Mouse (Mus musculus): ENCODE data around the gene Gp9. TPM values are rescaled to one million over a fixed set of nuclear protein-coding genes. Genes with fewer than 3 reads are reported as not detected.

Gp9 gene
- polyA plus RNA-seq, 1 experiment from 2014 or later: 4.7 TPM

GRCm38 (mm10) chr6:87776663-87777062, 1.2 kb upstream of the Gp9 start:
- H3K27ac ChIP-seq: no peak overlapping the region
- H3K9ac ChIP-seq: no peak overlapping the region
- H3K27me3 ChIP-seq: no peaks in the 10 kb centered on the region
- WGBS: 74% methylated on average over 1 of the region's 1 CpGs
- H3K4me3 ChIP-seq: no peak overlapping the region
- H3K9me3 ChIP-seq: no peaks in the 10 kb centered on the region
- no peak for ATAC-seq (ENCODE audit: borderline replicate concordance, extremely low read depth, low FRiP score, low TSS enrichment)
- H3K36me3 ChIP-seq: no peaks in the 10 kb centered on the region
- peaks cover 10% of the 10 kb centered on the region; the same call in 1 of the 2 replicates for H3K4me1 ChIP-seq
- H3K4me2 ChIP-seq: no peak overlapping the region

DNA sequence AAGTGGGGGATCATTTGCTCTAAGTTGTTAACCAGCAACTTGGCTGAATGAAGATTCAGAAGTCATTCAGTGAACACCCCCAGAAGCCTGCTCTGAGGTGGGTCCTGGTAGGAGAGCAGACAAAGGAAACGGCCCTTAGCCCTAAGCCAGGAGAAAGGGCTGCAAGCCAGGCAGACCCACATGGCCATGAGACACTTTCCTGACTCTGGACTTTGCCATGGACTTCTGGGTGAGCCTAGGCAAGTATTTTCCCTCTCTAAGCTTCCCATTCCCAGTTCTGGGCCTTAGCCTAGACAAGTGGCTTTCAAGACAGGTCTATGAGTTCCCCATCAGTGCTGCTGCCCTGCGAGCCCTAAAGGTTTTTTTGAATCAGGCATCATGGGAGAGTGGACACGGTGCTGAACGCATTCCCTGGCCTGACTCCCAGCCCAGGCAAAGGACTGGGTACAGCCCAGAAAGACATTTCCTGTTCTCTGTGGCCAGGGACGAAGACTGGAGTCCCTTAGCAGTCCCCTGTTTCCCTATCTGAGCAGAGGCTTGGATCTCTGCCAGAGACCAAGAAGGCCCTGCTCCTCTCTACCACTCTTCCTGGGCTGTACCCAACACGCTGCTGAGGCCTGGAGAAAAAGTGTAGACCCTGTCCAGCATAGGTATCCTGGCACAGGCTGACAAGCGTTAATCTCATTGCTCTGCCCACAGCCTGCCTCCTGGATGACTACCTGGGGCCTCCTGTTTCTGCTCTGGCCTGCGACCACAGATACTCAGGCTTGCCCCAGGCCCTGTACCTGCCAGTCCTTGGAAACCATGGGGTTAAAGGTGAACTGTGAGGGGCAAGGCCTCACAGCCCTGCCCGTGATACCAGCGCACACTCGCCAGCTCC, 662 bp downstream of the Gp9 start:
- Histone ChIP-seq H3K9ac (no peak overlapping the region), H3K4me2 (no peak overlapping the region), H3K27ac (no peak overlapping the region), H3K4me3 (no peak overlapping the region), H3K4me1 (peaks cover 10% of the 10 kb centered on the region; the same call in 1 of the 2 replicates), H3K9me3 (no peaks in the 10 kb centered on the region), H3K27me3 (no peaks in the 10 kb centered on the region), H3K36me3 (no peaks in the 10 kb centered on the region)
- ATAC-seq (ENCODE audit: borderline replicate concordance, extremely low read depth, low FRiP score, low TSS enrichment): no peak
- WGBS: 58% methylated on average over 11 of the region's 11 CpGs

DNA sequence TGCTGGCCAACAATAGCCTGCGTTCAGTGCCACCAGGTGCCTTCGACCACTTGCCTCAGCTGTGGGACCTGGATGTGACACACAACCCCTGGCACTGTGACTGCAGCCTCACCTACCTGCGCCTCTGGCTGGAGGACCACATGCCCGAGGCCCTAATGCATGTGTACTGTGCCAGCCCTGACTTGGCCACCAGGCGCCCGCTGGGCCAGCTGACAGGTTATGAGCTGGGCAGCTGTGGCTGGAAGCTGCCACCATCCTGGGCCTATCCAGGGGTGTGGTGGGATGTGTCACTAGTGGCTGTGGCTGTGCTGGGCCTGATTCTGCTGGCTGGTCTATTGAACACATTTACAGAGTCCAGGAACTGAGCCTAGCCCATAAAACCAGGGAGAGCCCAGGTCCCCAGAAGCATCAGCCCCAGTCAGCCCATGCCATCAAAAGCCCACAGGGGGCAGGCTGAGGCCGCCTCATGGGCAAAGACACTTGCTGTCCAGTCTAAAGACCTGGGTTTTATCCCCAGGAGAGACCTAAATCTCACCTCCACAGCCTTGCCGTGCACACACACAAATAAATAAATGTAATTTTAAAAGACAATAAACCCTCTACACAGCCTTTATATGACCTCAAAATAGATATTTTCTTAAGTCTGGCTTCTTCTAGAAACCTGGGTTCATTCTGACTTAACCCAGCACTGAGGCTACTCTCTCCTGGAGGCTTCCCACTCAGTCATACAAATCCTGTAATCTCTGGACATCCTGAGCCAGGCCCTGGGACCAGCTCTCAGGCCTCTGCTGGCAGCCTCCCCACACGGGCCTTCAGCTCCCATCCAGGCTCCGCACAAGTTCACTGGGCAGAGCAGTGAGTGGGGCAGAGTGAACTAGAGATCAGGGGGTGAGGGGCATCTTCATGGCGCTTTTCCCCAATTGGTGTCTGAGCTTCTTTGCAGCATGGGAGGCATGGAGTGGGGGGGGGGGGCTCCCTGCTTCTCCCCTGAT, 1.6 kb downstream of the Gp9 start:
- ATAC-seq (ENCODE audit: borderline replicate concordance, extremely low read depth, low FRiP score, low TSS enrichment): no peak
- Histone ChIP-seq H3K9me3 (no peaks in the 10 kb centered on the region), H3K4me3 (no peak overlapping the region), H3K4me2 (no peak overlapping the region), H3K4me1 (peaks cover 10% of the 10 kb centered on the region; the same call in 1 of the 2 replicates), H3K27ac (no peak overlapping the region), H3K9ac (no peak overlapping the region), H3K36me3 (no peaks in the 10 kb centered on the region), H3K27me3 (no peaks in the 10 kb centered on the region)
- 82% methylated on average over 11 of the region's 11 CpGs for WGBS

- Histone ChIP-seq H3K9ac (no peak overlapping the region), H3K27ac (no peak overlapping the region), H3K27me3 (no peaks in the 10 kb centered on the region), H3K36me3 (no peaks in the 10 kb centered on the region), H3K4me3 (no peak overlapping the region), H3K4me1 (peaks cover 10% of the 10 kb centered on the region; the same call in 1 of the 2 replicates), H3K9me3 (no peaks in the 10 kb centered on the region), H3K4me2 (no peak overlapping the region)
- ATAC-seq (ENCODE audit: borderline replicate concordance, extremely low read depth, low FRiP score, low TSS enrichment): no peak
- WGBS: 73% methylated on average over 10 of the region's 10 CpGs
Observed at GRCm38 (mm10) chr6:87780546-87781301, 2.9 kb downstream of the Gp9 start.

DNA sequence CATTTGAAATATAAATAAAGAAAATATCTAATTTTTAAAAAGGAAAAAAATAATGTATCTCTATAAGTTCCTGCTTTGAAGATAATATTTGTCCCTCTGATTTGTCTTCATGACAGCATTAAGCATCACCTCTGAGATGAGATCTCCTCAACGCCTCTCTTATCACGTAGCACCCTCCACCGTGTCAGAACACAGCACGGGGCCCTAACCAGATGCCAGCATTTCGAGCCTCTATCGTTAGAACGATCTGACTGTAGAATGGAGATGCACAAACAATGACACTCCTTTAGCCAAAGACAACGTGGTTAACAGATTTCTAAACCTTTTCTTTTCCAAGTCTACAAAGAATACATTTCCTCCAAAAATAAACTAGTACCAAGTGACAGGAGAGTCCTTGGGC, 6.2 kb downstream of the Gp9 start:
- no peak for ATAC-seq (ENCODE audit: borderline replicate concordance, extremely low read depth, low FRiP score, low TSS enrichment)
- no peaks in the 10 kb centered on the region for H3K9me3 ChIP-seq
- H3K4me2 ChIP-seq: no peak overlapping the region
- WGBS: 41% methylated on average over 8 of the region's 8 CpGs
- no peak overlapping the region for H3K27ac ChIP-seq
- no peak overlapping the region for H3K9ac ChIP-seq
- peaks cover 3% of the 10 kb centered on the region for H3K4me1 ChIP-seq
- no peak overlapping the region for H3K4me3 ChIP-seq
- no peaks in the 10 kb centered on the region for H3K36me3 ChIP-seq
- no peaks in the 10 kb centered on the region for H3K27me3 ChIP-seq

DNA sequence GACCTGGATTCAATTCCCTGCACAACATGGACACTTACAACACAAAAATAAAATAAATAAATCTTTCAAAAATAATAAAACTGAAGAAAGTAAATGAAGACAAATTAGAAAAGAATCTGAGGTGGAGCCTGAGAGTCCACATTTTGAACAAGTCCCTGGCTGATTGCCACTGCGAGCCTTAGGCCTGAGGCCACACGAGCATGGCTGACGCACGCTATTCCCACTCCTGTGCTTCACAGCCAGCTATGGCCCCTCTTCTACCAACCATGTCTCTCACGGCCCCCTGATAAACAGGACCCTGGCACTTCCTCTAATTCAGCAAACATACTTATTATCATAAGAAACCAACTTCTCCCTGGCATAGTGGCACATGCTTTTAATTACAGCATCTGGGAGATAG, 8.7 kb downstream of the Gp9 start:
- no peak for ATAC-seq (ENCODE audit: borderline replicate concordance, extremely low read depth, low FRiP score, low TSS enrichment)

GRCm38 (mm10) chr6:87787108-87787890, 9.4 kb downstream of the Gp9 start:
- WGBS: 71% methylated on average over 6 of the region's 6 CpGs
- H3K36me3 ChIP-seq: 0 out of 2 replicates have a peak, but pooled peaks cover 5% of the 10 kb centered on the region
- H3K9me3 ChIP-seq: no peaks in the 10 kb centered on the region
- peaks cover 12% of the 10 kb centered on the region for H3K4me1 ChIP-seq
- ATAC-seq (ENCODE audit: borderline replicate concordance, extremely low read depth, low FRiP score, low TSS enrichment): no peak
- no peak overlapping the region for H3K27ac ChIP-seq
- H3K27me3 ChIP-seq: no peaks in the 10 kb centered on the region
- no peak overlapping the region for H3K4me2 ChIP-seq
- no peak overlapping the region for H3K9ac ChIP-seq
- no peak overlapping the region for H3K4me3 ChIP-seq

More for the DNA sequence above, 8.7 kb downstream of the Gp9 start:
- H3K4me3 ChIP-seq: no peak overlapping the region
- H3K36me3 ChIP-seq: no peaks in the 10 kb centered on the region
- H3K4me1 ChIP-seq: peaks cover 12% of the 10 kb centered on the region
- H3K4me2 ChIP-seq: no peak overlapping the region
- 78% methylated on average over 5 of the region's 5 CpGs for WGBS
- no peaks in the 10 kb centered on the region for H3K9me3 ChIP-seq
- no peak overlapping the region for H3K27ac ChIP-seq
- no peaks in the 10 kb centered on the region for H3K27me3 ChIP-seq
- no peak overlapping the region for H3K9ac ChIP-seq

GRCm38 (mm10) chr6:87788266-87788895, 10.5 kb downstream of the Gp9 start:
- Histone ChIP-seq H3K9me3 (no peaks in the 10 kb centered on the region), H3K9ac (no peak overlapping the region), H3K27ac (no peak overlapping the region), H3K27me3 (no peaks in the 10 kb centered on the region), H3K36me3 (0 out of 2 replicates have a peak, but pooled peaks cover 9% of the 10 kb centered on the region), H3K4me3 (no peak overlapping the region), H3K4me2 (no peak overlapping the region), H3K4me1 (peaks cover 12% of the 10 kb centered on the region)
- 83% methylated on average over 9 of the region's 9 CpGs for WGBS
- ATAC-seq (ENCODE audit: borderline replicate concordance, extremely low read depth, low FRiP score, low TSS enrichment): no peak

DNA sequence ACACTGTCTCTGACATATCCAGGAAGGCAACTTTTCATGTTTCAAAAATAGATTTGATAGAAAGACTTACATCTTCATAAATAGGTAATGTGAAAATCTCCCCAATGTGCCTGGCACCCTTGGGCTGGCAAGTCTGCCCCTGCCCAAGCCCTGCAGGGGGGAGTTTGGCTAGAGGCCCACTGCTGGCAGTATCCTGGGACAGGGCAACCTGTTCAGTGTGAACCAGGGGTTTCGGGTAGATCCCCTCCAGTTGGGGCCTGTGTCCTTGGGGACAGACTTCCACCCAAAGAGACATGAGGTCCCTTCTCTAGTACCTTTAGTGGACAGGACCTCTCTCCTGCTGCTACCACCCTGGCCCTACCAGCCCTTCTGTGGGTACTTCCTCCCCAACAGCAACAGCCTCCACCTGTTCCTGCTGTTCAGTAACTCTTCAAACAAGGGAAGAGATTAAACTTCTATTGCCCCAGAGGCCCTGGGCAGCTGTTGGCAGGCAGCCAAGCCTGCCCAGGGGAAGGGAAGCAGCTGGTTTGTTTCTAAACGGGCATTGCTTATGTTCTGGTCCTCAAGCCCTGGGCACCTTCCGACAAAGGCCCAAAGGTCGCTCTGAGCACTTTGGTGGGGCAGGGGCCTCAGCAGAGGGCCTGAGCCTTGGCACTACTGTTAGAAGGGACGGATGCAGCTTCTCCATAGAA, 11.2 kb downstream of the Gp9 start:
- Histone ChIP-seq H3K27me3 (no peaks in the 10 kb centered on the region), H3K4me3 (no peak overlapping the region), H3K4me1 (peaks cover 12% of the 10 kb centered on the region), H3K36me3 (0 out of 2 replicates have a peak, but pooled peaks cover 9% of the 10 kb centered on the region), H3K9me3 (no peaks in the 10 kb centered on the region), H3K9ac (no peak overlapping the region), H3K27ac (peak overlapping the region; percentile 60), H3K4me2 (no peak overlapping the region)
- no peak for ATAC-seq (ENCODE audit: borderline replicate concordance, extremely low read depth, low FRiP score, low TSS enrichment)
- 28% methylated on average over 5 of the region's 5 CpGs for WGBS

- Histone ChIP-seq H3K27ac (peak overlapping the region; percentile 60; the same call in 1 of the 2 replicates), H3K4me1 (peaks cover 12% of the 10 kb centered on the region), H3K9ac (no peak overlapping the region), H3K4me3 (no peak overlapping the region), H3K36me3 (0 out of 2 replicates have a peak, but pooled peaks cover 9% of the 10 kb centered on the region), H3K27me3 (no peaks in the 10 kb centered on the region), H3K4me2 (no peak overlapping the region), H3K9me3 (no peaks in the 10 kb centered on the region)
- WGBS: 83% methylated on average over 6 of the region's 6 CpGs
- no peak for ATAC-seq (ENCODE audit: borderline replicate concordance, extremely low read depth, low FRiP score, low TSS enrichment)
Observed at GRCm38 (mm10) chr6:87789791-87790190, 11.9 kb downstream of the Gp9 start.

Measured in lung, embryonic 15.5 days (tissue).